Mouse (Mus musculus) liver, embryonic 12.5 days (tissue): ENCODE results near the gene 1700037H04Rik. TPM values are rescaled to one million over a fixed set of nuclear protein-coding genes. Genes with fewer than 3 reads are reported as not detected.

ENCODE experiments used
- ATAC-seq: fragments of 200-750 bp; cut with Nextera tagmentation; 2 replicates; pipeline ENCODE4 v1.8.0; 2017; ENCODE audit warnings: moderate number of reproducible peaks, mild to moderate bottlenecking, moderate library complexity
- H3K27ac ChIP-seq: fragments of 300-500 bp; sonication (generic); 2 replicates; pipeline ENCODE4 v1.5.1; 2016; ENCODE audit warnings: mild to moderate bottlenecking
- H3K27me3 ChIP-seq: fragments of 300-500 bp; sonication (generic); replicated peaks from 2 replicates; pipeline ENCODE4 v1.6.1; 2016; ENCODE audit warnings: mild to moderate bottlenecking, moderate library complexity
- H3K36me3 ChIP-seq: fragments of 300-500 bp; sonication (generic); 2 replicates; pipeline ENCODE4 v1.6.1; 2016; ENCODE audit warnings: mild to moderate bottlenecking, moderate library complexity
- H3K4me1 ChIP-seq: fragments of 300-500 bp; sonication (generic); 2 replicates; pipeline ENCODE4 v1.6.1; 2016
- H3K4me2 ChIP-seq: fragments of 300-500 bp; sonication (generic); 2 replicates; pipeline ENCODE4 v1.6.1; 2016; ENCODE audit warnings: mild to moderate bottlenecking, moderate library complexity
- H3K4me3 ChIP-seq: fragments of 300-500 bp; sonication (generic); 2 replicates; pipeline ENCODE4 v1.5.1; 2016; ENCODE audit warnings: mild to moderate bottlenecking, moderate library complexity
- H3K9ac ChIP-seq: fragments of 300-500 bp; sonication (generic); 2 replicates; pipeline ENCODE4 v1.6.1; 2016; ENCODE audit warnings: mild to moderate bottlenecking, moderate library complexity
- H3K9me3 ChIP-seq: fragments of 300-500 bp; sonication (generic); replicated peaks from 2 replicates; pipeline ENCODE4 v1.6.1; 2016; ENCODE audit warnings: mild to moderate bottlenecking, moderate library complexity
- WGBS: fragments of 180-500 bp; shearing (Covaris S2); methylation state at CpG from one replicate; pipeline ENCODE4 v1.1.7; 2016; ENCODE audit not compliant: insufficient replicate concordance; 5-methylcytosine and 5-hydroxymethylcytosine counted together
- polyA plus RNA-seq: library from polyadenylated mRNA; unstranded; fragments of >200 nt; fragmentation: Nextera tagmentation; extraction: Ambion mirVana; gene quantifications from 2 replicates; pipeline ENCODE4 v1.2.1, GENCODE M21; 2016

1700037H04Rik gene
- polyA plus RNA-seq, 1 experiment from 2014 or later, result 131 TPM

GRCm38 (mm10) chr2:131177932-131178331 is 18.1 kb upstream of the 1700037H04Rik start:
- peak overlapping the region; percentile 98 for H3K4me2 ChIP-seq
- peak overlapping the region; percentile 90 for H3K9ac ChIP-seq
- peaks cover 56% of the 10 kb centered on the region for H3K4me1 ChIP-seq
- H3K9me3 ChIP-seq, result no peaks in the 10 kb centered on the region
- 84% methylated on average over 9 of the region's 9 CpGs for WGBS
- H3K36me3 ChIP-seq, result peaks cover 27% of the 10 kb centered on the region
- H3K27ac ChIP-seq, result peak overlapping the region; percentile 21; the same call in 1 of the 2 replicates
- no peak for ATAC-seq
- peak overlapping the region; percentile 75 for H3K4me3 ChIP-seq
- peaks cover 16% of the 10 kb centered on the region for H3K27me3 ChIP-seq

GRCm38 (mm10) chr2:131176491-131176890 is 16.6 kb upstream of the 1700037H04Rik start:
- H3K4me1 ChIP-seq, result peaks cover 71% of the 10 kb centered on the region
- no peak for ATAC-seq
- H3K4me2 ChIP-seq, result peak overlapping the region; percentile 98; the same call in 1 of the 2 replicates
- WGBS, result 68% methylated on average over 5 of the region's 5 CpGs
- H3K36me3 ChIP-seq, result peaks cover 27% of the 10 kb centered on the region
- H3K27me3 ChIP-seq, result peaks cover 31% of the 10 kb centered on the region
- no peak overlapping the region for H3K4me3 ChIP-seq
- no peaks in the 10 kb centered on the region for H3K9me3 ChIP-seq
- 0 out of 2 replicates have a peak overlapping the region, but pooled peaks have one; percentile 8 for H3K27ac ChIP-seq
- H3K9ac ChIP-seq, result no peak overlapping the region

GRCm38 (mm10) chr2:131175945-131176309 is 16.0 kb upstream of the 1700037H04Rik start:
- no peaks in the 10 kb centered on the region for H3K9me3 ChIP-seq
- WGBS, result 90% methylated on average over 1 of the region's 1 CpGs
- no peak overlapping the region for H3K9ac ChIP-seq
- H3K4me3 ChIP-seq, result no peak overlapping the region
- ATAC-seq, result no peak
- H3K27ac ChIP-seq, result no peak overlapping the region; the same call in 1 of the 2 replicates
- peaks cover 36% of the 10 kb centered on the region for H3K27me3 ChIP-seq
- H3K4me1 ChIP-seq, result peaks cover 73% of the 10 kb centered on the region
- H3K4me2 ChIP-seq, result no peak overlapping the region
- H3K36me3 ChIP-seq, result peaks cover 27% of the 10 kb centered on the region

- H3K9ac ChIP-seq, result no peak overlapping the region
- peaks cover 41% of the 10 kb centered on the region for H3K27me3 ChIP-seq
- 78% methylated on average over 3 of the region's 3 CpGs for WGBS
- no peaks in the 10 kb centered on the region for H3K9me3 ChIP-seq
- no peak overlapping the region for H3K4me3 ChIP-seq
- H3K27ac ChIP-seq, result no peak overlapping the region; the same call in 1 of the 2 replicates
- ATAC-seq, result no peak
- H3K4me2 ChIP-seq, result no peak overlapping the region
- peaks cover 71% of the 10 kb centered on the region for H3K4me1 ChIP-seq
- peaks cover 27% of the 10 kb centered on the region for H3K36me3 ChIP-seq
Measured at GRCm38 (mm10) chr2:131175286-131175944, 15.5 kb upstream of the 1700037H04Rik start.

- H3K4me2 ChIP-seq, result peak overlapping the region; percentile 72
- peaks cover 27% of the 10 kb centered on the region for H3K36me3 ChIP-seq
- 0 out of 2 replicates have a peak overlapping the region, but pooled peaks have one; percentile 3 for H3K9ac ChIP-seq
- H3K27me3 ChIP-seq, result peaks cover 48% of the 10 kb centered on the region
- H3K27ac ChIP-seq, result no peak overlapping the region
- H3K4me3 ChIP-seq, result peak overlapping the region; percentile 46
- H3K4me1 ChIP-seq, result peaks cover 67% of the 10 kb centered on the region
- no peaks in the 10 kb centered on the region for H3K9me3 ChIP-seq
- WGBS, result 3% methylated on average over 11 of the region's 11 CpGs
- ATAC-seq, result peak; percentile 13; the same call in 1 of the 2 replicates
Measured at GRCm38 (mm10) chr2:131174700-131175099, 14.8 kb upstream of the 1700037H04Rik start.

- WGBS, result 19% methylated on average over 9 of the region's 9 CpGs
- H3K4me3 ChIP-seq, result no peak overlapping the region
- H3K9ac ChIP-seq, result no peak overlapping the region
- peak; percentile 50 for ATAC-seq
- H3K4me1 ChIP-seq, result peaks cover 45% of the 10 kb centered on the region
- peaks cover 70% of the 10 kb centered on the region for H3K27me3 ChIP-seq
- no peaks in the 10 kb centered on the region for H3K9me3 ChIP-seq
- H3K27ac ChIP-seq, result no peak overlapping the region
- H3K4me2 ChIP-seq, result no peak overlapping the region
- H3K36me3 ChIP-seq, result peaks cover 16% of the 10 kb centered on the region
Measured at GRCm38 (mm10) chr2:131172322-131172721, 12.4 kb upstream of the 1700037H04Rik start.

- H3K27me3 ChIP-seq, result peaks cover 70% of the 10 kb centered on the region
- H3K27ac ChIP-seq, result no peak overlapping the region
- no peaks in the 10 kb centered on the region for H3K9me3 ChIP-seq
- peak overlapping the region; percentile 57 for H3K4me2 ChIP-seq
- H3K9ac ChIP-seq, result no peak overlapping the region
- H3K4me1 ChIP-seq, result peaks cover 37% of the 10 kb centered on the region
- peak overlapping the region; percentile 32 for H3K4me3 ChIP-seq
- H3K36me3 ChIP-seq, result peaks cover 9% of the 10 kb centered on the region; the same call in 1 of the 2 replicates
- 5% methylated on average over 43 of the region's 43 CpGs for WGBS
- ATAC-seq, result no peak
Measured at GRCm38 (mm10) chr2:131171401-131172104, 11.7 kb upstream of the 1700037H04Rik start.

GRCm38 (mm10) chr2:131170936-131171335 is 11.1 kb upstream of the 1700037H04Rik start:
- no peaks in the 10 kb centered on the region for H3K9me3 ChIP-seq
- H3K36me3 ChIP-seq, result peaks cover 3% of the 10 kb centered on the region; the same call in 1 of the 2 replicates
- H3K4me3 ChIP-seq, result peak overlapping the region; percentile 32; the same call in 1 of the 2 replicates
- no peak overlapping the region for H3K27ac ChIP-seq
- 14% methylated on average over 9 of the region's 9 CpGs for WGBS
- H3K4me2 ChIP-seq, result peak overlapping the region; percentile 57
- no peak overlapping the region for H3K9ac ChIP-seq
- peaks cover 75% of the 10 kb centered on the region for H3K27me3 ChIP-seq
- H3K4me1 ChIP-seq, result peaks cover 34% of the 10 kb centered on the region
- ATAC-seq, result no peak

GRCm38 (mm10) chr2:131168914-131169313 is 9.0 kb upstream of the 1700037H04Rik start:
- H3K36me3 ChIP-seq, result no peaks in the 10 kb centered on the region
- no peak overlapping the region for H3K27ac ChIP-seq
- no peak overlapping the region for H3K9ac ChIP-seq
- H3K4me3 ChIP-seq, result no peak overlapping the region
- H3K4me2 ChIP-seq, result no peak overlapping the region
- ATAC-seq, result no peak
- peaks cover 23% of the 10 kb centered on the region for H3K4me1 ChIP-seq
- 64% methylated on average over 1 of the region's 1 CpGs for WGBS
- peaks cover 71% of the 10 kb centered on the region for H3K27me3 ChIP-seq
- no peaks in the 10 kb centered on the region for H3K9me3 ChIP-seq

GRCm38 (mm10) chr2:131167984-131168383 is 8.1 kb upstream of the 1700037H04Rik start:
- no peaks in the 10 kb centered on the region for H3K36me3 ChIP-seq
- ATAC-seq, result no peak
- no peak overlapping the region for H3K27ac ChIP-seq
- H3K9ac ChIP-seq, result no peak overlapping the region
- 60% methylated on average over 6 of the region's 6 CpGs for WGBS
- no peak overlapping the region for H3K4me3 ChIP-seq
- H3K4me2 ChIP-seq, result no peak overlapping the region
- H3K27me3 ChIP-seq, result peaks cover 61% of the 10 kb centered on the region
- H3K9me3 ChIP-seq, result no peaks in the 10 kb centered on the region
- peaks cover 23% of the 10 kb centered on the region for H3K4me1 ChIP-seq

- no peaks in the 10 kb centered on the region for H3K9me3 ChIP-seq
- H3K4me1 ChIP-seq, result peaks cover 5% of the 10 kb centered on the region
- no peak overlapping the region for H3K4me3 ChIP-seq
- H3K9ac ChIP-seq, result no peak overlapping the region
- no peak overlapping the region for H3K27ac ChIP-seq
- ATAC-seq, result no peak
- no peak overlapping the region for H3K4me2 ChIP-seq
- no peaks in the 10 kb centered on the region for H3K36me3 ChIP-seq
- 80% methylated on average over 2 of the region's 2 CpGs for WGBS
- H3K27me3 ChIP-seq, result peaks cover 43% of the 10 kb centered on the region
Measured at GRCm38 (mm10) chr2:131166172-131166571, 6.3 kb upstream of the 1700037H04Rik start.

GRCm38 (mm10) chr2:131163924-131164323 is 4.0 kb upstream of the 1700037H04Rik start:
- Histone ChIP-seq H3K36me3 (no peaks in the 10 kb centered on the region), H3K27ac (no peak overlapping the region), H3K9me3 (no peaks in the 10 kb centered on the region), H3K4me2 (no peak overlapping the region), H3K4me1 (peaks cover 11% of the 10 kb centered on the region), H3K27me3 (peaks cover 21% of the 10 kb centered on the region), H3K9ac (no peak overlapping the region), H3K4me3 (no peak overlapping the region)
- 68% methylated on average over 7 of the region's 7 CpGs for WGBS
- ATAC-seq, result no peak
